ENCODE assay signal across 24 mouse cellular contexts in the genomic region with DNA sequence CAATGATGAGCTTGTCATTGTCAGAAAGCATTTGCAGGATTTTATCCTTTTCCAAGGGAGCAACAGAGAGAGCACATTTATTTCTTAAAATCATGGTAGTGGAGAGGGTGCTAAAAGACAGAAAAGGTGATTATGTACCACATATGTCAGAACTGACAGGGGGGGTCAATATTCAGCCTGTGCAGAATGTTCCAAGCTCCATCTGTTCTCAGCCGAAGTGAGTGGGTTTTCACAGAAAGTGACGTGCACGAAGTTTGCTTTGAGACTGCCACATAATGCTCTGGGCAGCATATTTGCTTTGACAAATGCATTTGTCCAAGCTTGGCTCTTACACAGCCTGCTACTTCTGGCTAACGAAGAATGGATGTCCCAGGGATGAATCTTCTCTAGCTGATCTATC.
A peak's percentile ranks its signal among the peaks of the same experiment; 100 is the strongest.
DNase-seq lines count a peak whose midpoint lies in the region; ATAC-seq and TF ChIP-seq lines count a peak whose summit lies in the region.
"Had no signal": no experiment of that assay in that cellular context is flagged by ENCODE, and none has a peak within 500 bp of the region (broad histone marks: within the 10 kb centered on the region; RNA-seq: fewer than 3 reads in every experiment).

No protein-coding gene starts in this region.

- H3K4me1 ChIP-seq in cortical plate, adult 2 months (ENCODE audit: control insufficient read depth, insufficient read depth, low read length) = peaks cover 15% of the 10 kb centered on the region
- H3K4me1 ChIP-seq in olfactory bulb, adult 2 months (ENCODE audit: control insufficient read depth, insufficient read depth, low read length) = peaks cover 3% of the 10 kb centered on the region
- H3K4me1 ChIP-seq: heart, embryonic 13.5 days; hindbrain, embryonic 12.5 days; kidney, embryonic 15.5 days; limb, embryonic 13.5 days; liver, embryonic 12.5 days; midbrain, embryonic 12.5 days; neural tube, embryonic 15.5 days had no signal

- peak overlapping the region; percentile 42 for H3K27ac ChIP-seq in cortical plate, adult 2 months (ENCODE audit: insufficient read depth, low read length)
- peak overlapping the region; percentile 66 for H3K27ac ChIP-seq in olfactory bulb, adult 2 months (ENCODE audit: insufficient read depth, low read depth, low read length)
- H3K27ac ChIP-seq: heart, adult 2 months; heart, embryonic 13.5 days; hindbrain, embryonic 12.5 days; kidney, embryonic 15.5 days; limb, embryonic 13.5 days; liver, embryonic 12.5 days; midbrain, embryonic 12.5 days; neural tube, embryonic 15.5 days had no signal

- TF ChIP-seq CTCF in cortical plate, adult 2 months (IDR thresholded peaks at IDR 0.05; ENCODE audit: extremely low read depth, insufficient read depth, low read length) = no peak
- TF ChIP-seq CTCF in olfactory bulb, adult 2 months (IDR thresholded peaks at IDR 0.05; ENCODE audit: insufficient read depth, low read depth, low read length) = no peak

- intact Hi-C loops in left cerebral cortex, postnatal 4 days (cut with DNase I) = no loop called here

- ATAC-seq in frontal cortex, adult (ENCODE audit: low TSS enrichment) = peak; percentile 34
- ATAC-seq: intestine, postnatal 0 days; liver, embryonic 12.5 days had no signal

- DNase-seq in frontal cortex, postnatal 14 days (ENCODE audit: low spot score in 2 of 2) = no peak
- DNase-seq in left cerebral cortex, adult 18-20 months (ENCODE audit: low spot score in 2 of 2) = peak; percentile 37 to 64
- DNase-seq in left cerebral cortex, postnatal 4 days = no peak
- DNase-seq in adrenal gland, postnatal 25 days = no peak
- DNase-seq: cerebellum, adult 2 months; cerebellum, postnatal 25 days; gastrocnemius, postnatal 25 days; heart, adult 2 months; heart, postnatal 14 days; kidney, postnatal 4 days; lung, adult 18-20 months; lung, postnatal 10 days; thymus, postnatal 25 days had no signal

- H3K4me3 ChIP-seq in cortical plate, adult 2 months (ENCODE audit: insufficient read depth, low read length) = no peak overlapping the region
- H3K4me3 ChIP-seq in olfactory bulb, adult 2 months (ENCODE audit: insufficient read depth, low read depth, low read length) = no peak overlapping the region
- H3K4me3 ChIP-seq: heart, adult 2 months; heart, embryonic 13.5 days; hindbrain, embryonic 12.5 days; kidney, embryonic 15.5 days; limb, embryonic 13.5 days; liver, embryonic 12.5 days; midbrain, embryonic 12.5 days; neural tube, embryonic 15.5 days had no signal

- 63% methylated on average over 4 of the region's 4 CpGs for WGBS in olfactory bulb, adult 2 months

- no peak for TF ChIP-seq POLR2A in cortical plate, adult 2 months (IDR thresholded peaks at IDR 0.05; ENCODE audit: extremely low read depth, insufficient read depth, low read length)
- no peak for TF ChIP-seq POLR2A in olfactory bulb, adult 2 months (IDR thresholded peaks at IDR 0.05; ENCODE audit: insufficient read depth, low read depth, low read length)

Comparison
In these comparisons a context has a peak if more than half of its experiments do, and no peak if none do; other contexts are left out.
1. DNase-seq: peak in left cerebral cortex, adult 18-20 months (2 of 2); none in frontal cortex, postnatal 14 days (0 of 2), left cerebral cortex, postnatal 4 days (single experiment) and adrenal gland, postnatal 25 days (single experiment).